In genomic region chrX:136959688-136960087, GRCm38 (mm10) we compare ENCODE assay signal across 10 mouse cellular contexts. TPM values are rescaled to one million over a fixed set of nuclear protein-coding genes. Genes with fewer than 3 reads are reported as not detected.
A peak's percentile ranks its signal among the peaks of the same experiment; 100 is the strongest.
DNase-seq lines count a peak whose midpoint lies in the region; ATAC-seq and TF ChIP-seq lines count a peak whose summit lies in the region.
"Had no signal": no experiment of that assay in that cellular context is flagged by ENCODE, and none has a peak within 500 bp of the region (broad histone marks: within the 10 kb centered on the region; RNA-seq: fewer than 3 reads in every experiment).

No protein-coding gene starts in this region.

- H3K4me1 ChIP-seq in hindbrain, postnatal 0 days (ENCODE audit: insufficient read depth, low read length), result no peaks in the 10 kb centered on the region
- H3K4me1 ChIP-seq in hindbrain, embryonic 14.5 days (replicated peaks; ENCODE audit: control insufficient read depth, insufficient read depth, low read length), result no peaks in the 10 kb centered on the region
- no peaks in the 10 kb centered on the region for H3K4me1 ChIP-seq in heart, embryonic 10.5 days
- H3K4me1 ChIP-seq in midbrain, embryonic 15.5 days, result no peaks in the 10 kb centered on the region
- H3K4me1 ChIP-seq: neural tube, embryonic 13.5 days had no signal

- peak; percentile 31 for DNase-seq in hindbrain, postnatal 0 days (ENCODE audit: low spot score)
- no peak for DNase-seq in hindbrain, embryonic 14.5 days (ENCODE audit: low spot score)
- peak; percentile 14 for DNase-seq in thymus, postnatal 14 days
- no peak for DNase-seq in thymus, adult 18-20 months
- peak; percentile 40 to 49 for DNase-seq in cerebellum, postnatal 14 days
- peak; percentile 27 for DNase-seq in retina, postnatal 1 day
- DNase-seq in heart, embryonic 10.5 days (ENCODE audit: low spot score), result no peak

- WGBS in hindbrain, postnatal 0 days, result 28% methylated on average over 2 of the region's 2 CpGs
- WGBS in hindbrain, embryonic 14.5 days, result 20% methylated on average over 2 of the region's 2 CpGs
- WGBS in heart, embryonic 10.5 days, result 23% methylated on average over 2 of the region's 2 CpGs
- 33% methylated on average over 2 of the region's 2 CpGs for WGBS in midbrain, embryonic 15.5 days

- H3K36me3 ChIP-seq in hindbrain, postnatal 0 days (ENCODE audit: insufficient read depth, low read length), result no peaks in the 10 kb centered on the region
- H3K36me3 ChIP-seq in hindbrain, embryonic 14.5 days (replicated peaks; ENCODE audit: control insufficient read depth, insufficient read depth), result no peaks in the 10 kb centered on the region
- H3K36me3 ChIP-seq in heart, embryonic 10.5 days, result no peaks in the 10 kb centered on the region
- H3K36me3 ChIP-seq in midbrain, embryonic 15.5 days (replicated peaks), result no peaks in the 10 kb centered on the region
- H3K36me3 ChIP-seq: neural tube, embryonic 13.5 days had no signal

- H3K9ac ChIP-seq in hindbrain, postnatal 0 days (replicated peaks; ENCODE audit: low read length), result no peak overlapping the region
- no peak overlapping the region for H3K9ac ChIP-seq in hindbrain, embryonic 14.5 days
- H3K9ac ChIP-seq in midbrain, embryonic 15.5 days, result no peak overlapping the region
- H3K9ac ChIP-seq: neural tube, embryonic 13.5 days had no signal

- H3K4me2 ChIP-seq in hindbrain, postnatal 0 days (ENCODE audit: low read depth, low read length), result no peak overlapping the region
- H3K4me2 ChIP-seq in hindbrain, embryonic 14.5 days (replicated peaks), result no peak overlapping the region
- H3K4me2 ChIP-seq in midbrain, embryonic 15.5 days, result no peak overlapping the region
- H3K4me2 ChIP-seq: neural tube, embryonic 13.5 days had no signal

- H3K9me3 ChIP-seq in hindbrain, postnatal 0 days (ENCODE audit: low read length), result no peaks in the 10 kb centered on the region
- no peaks in the 10 kb centered on the region for H3K9me3 ChIP-seq in hindbrain, embryonic 14.5 days (ENCODE audit: control insufficient read depth, low read length)
- no peaks in the 10 kb centered on the region for H3K9me3 ChIP-seq in heart, embryonic 10.5 days
- no peaks in the 10 kb centered on the region for H3K9me3 ChIP-seq in midbrain, embryonic 15.5 days
- H3K9me3 ChIP-seq: neural tube, embryonic 13.5 days had no signal

- no peaks in the 10 kb centered on the region for H3K27me3 ChIP-seq in hindbrain, postnatal 0 days (ENCODE audit: insufficient read depth, low read length)
- no peaks in the 10 kb centered on the region for H3K27me3 ChIP-seq in hindbrain, embryonic 14.5 days (ENCODE audit: control insufficient read depth, insufficient read depth, low read length)
- no peaks in the 10 kb centered on the region for H3K27me3 ChIP-seq in heart, embryonic 10.5 days (ENCODE audit: insufficient read depth, poor library complexity, severe bottlenecking)
- no peaks in the 10 kb centered on the region for H3K27me3 ChIP-seq in midbrain, embryonic 15.5 days (replicated peaks)
- H3K27me3 ChIP-seq: neural tube, embryonic 13.5 days had no signal

- H3K27ac ChIP-seq in hindbrain, postnatal 0 days, result no peak overlapping the region
- no peak overlapping the region for H3K27ac ChIP-seq in hindbrain, embryonic 14.5 days
- H3K27ac ChIP-seq in heart, embryonic 10.5 days, result no peak overlapping the region
- no peak overlapping the region for H3K27ac ChIP-seq in midbrain, embryonic 15.5 days
- H3K27ac ChIP-seq: neural tube, embryonic 13.5 days had no signal

- peak; percentile 67 for TF ChIP-seq CTCF in hindbrain, postnatal 0 days (IDR thresholded peaks at IDR 0.05; ENCODE audit: low read depth)

- no peak overlapping the region for H3K4me3 ChIP-seq in hindbrain, postnatal 0 days (ENCODE audit: low read length)
- H3K4me3 ChIP-seq in hindbrain, embryonic 14.5 days (replicated peaks; ENCODE audit: low read length), result no peak overlapping the region
- H3K4me3 ChIP-seq in heart, embryonic 10.5 days, result no peak overlapping the region
- H3K4me3 ChIP-seq in midbrain, embryonic 15.5 days, result no peak overlapping the region
- H3K4me3 ChIP-seq: neural tube, embryonic 13.5 days had no signal

- no peak for ATAC-seq in hindbrain, postnatal 0 days
- ATAC-seq in hindbrain, embryonic 14.5 days (ENCODE audit: low FRiP score), result no peak
- ATAC-seq in midbrain, embryonic 15.5 days (replicated peaks), result no peak

RNA-seq across cellular contexts. Expression of gene Tmsb15b2, which starts 15.6 kb away (rescaled TPM):
- 1.0 and 6.3 TPM in 2 replicates for total RNA-seq in hindbrain, postnatal 0 days (2014; rRNA removed)
- 74.9 and 82.2 TPM in 2 replicates for polyA plus RNA-seq in hindbrain, postnatal 0 days (2015; fragmentation: Nextera tagmentation; extraction: Ambion mirVana)
- polyA plus RNA-seq in hindbrain, embryonic 14.5 days (2014; fragmentation: Nextera tagmentation; extraction: Ambion mirVana), result 75.3 and 102 TPM in 2 replicates
- 19.7 and 28.3 TPM in 2 replicates for polyA plus RNA-seq in heart, embryonic 10.5 days (2016; fragmentation: Nextera tagmentation; extraction: Ambion mirVana)
- 70.9 and 74.1 TPM in 2 replicates for polyA plus RNA-seq in midbrain, embryonic 15.5 days (2015; fragmentation: Nextera tagmentation; extraction: Ambion mirVana)

RNA-seq across cellular contexts. Expression of gene Tmsb15l, which starts 17.0 kb away (rescaled TPM):
- 1.7 and 4.2 TPM in 2 replicates for total RNA-seq in hindbrain, postnatal 0 days (2014; rRNA removed)
- 8.8 and 9.1 TPM in 2 replicates for polyA plus RNA-seq in hindbrain, postnatal 0 days (2015; fragmentation: Nextera tagmentation; extraction: Ambion mirVana)
- polyA plus RNA-seq in hindbrain, embryonic 14.5 days (2014; fragmentation: Nextera tagmentation; extraction: Ambion mirVana), result 8.8 and 9.5 TPM in 2 replicates
- 1.4 and 2.4 TPM in 2 replicates for polyA plus RNA-seq in heart, embryonic 10.5 days (2016; fragmentation: Nextera tagmentation; extraction: Ambion mirVana)
- 7.0 and 8.3 TPM in 2 replicates for polyA plus RNA-seq in midbrain, embryonic 15.5 days (2015; fragmentation: Nextera tagmentation; extraction: Ambion mirVana)

RNA-seq across cellular contexts. Expression of gene Tmsb15b1, which starts 17.0 kb away (rescaled TPM):
- 0.68 and 19.2 TPM in 2 replicates for total RNA-seq in hindbrain, postnatal 0 days (2014; rRNA removed)
- 39.0 and 43.7 TPM in 2 replicates for polyA plus RNA-seq in hindbrain, postnatal 0 days (2015; fragmentation: Nextera tagmentation; extraction: Ambion mirVana)
- polyA plus RNA-seq in hindbrain, embryonic 14.5 days (2014; fragmentation: Nextera tagmentation; extraction: Ambion mirVana), result 26.4 and 33.1 TPM in 2 replicates
- 11.8 and 13.6 TPM in 2 replicates for polyA plus RNA-seq in heart, embryonic 10.5 days (2016; fragmentation: Nextera tagmentation; extraction: Ambion mirVana)
- 30.8 and 31.9 TPM in 2 replicates for polyA plus RNA-seq in midbrain, embryonic 15.5 days (2015; fragmentation: Nextera tagmentation; extraction: Ambion mirVana)

RNA-seq across cellular contexts. Expression of gene H2bfm, which starts 32.6 kb away (rescaled TPM):
- total RNA-seq in hindbrain, postnatal 0 days (2014; rRNA removed), result not detected in 2 replicates
- not detected in 2 replicates for polyA plus RNA-seq in hindbrain, postnatal 0 days (2015; fragmentation: Nextera tagmentation; extraction: Ambion mirVana)
- not detected in 2 replicates for polyA plus RNA-seq in hindbrain, embryonic 14.5 days (2014; fragmentation: Nextera tagmentation; extraction: Ambion mirVana)
- not detected in 2 replicates for polyA plus RNA-seq in heart, embryonic 10.5 days (2016; fragmentation: Nextera tagmentation; extraction: Ambion mirVana)
- polyA plus RNA-seq in midbrain, embryonic 15.5 days (2015; fragmentation: Nextera tagmentation; extraction: Ambion mirVana), result not detected in 2 replicates
- total RNA-seq: layer of hippocampus, postnatal 25 days had no signal
- polyA plus RNA-seq: neural tube, embryonic 13.5 days had no signal

RNA-seq across cellular contexts. Expression of gene Zcchc18, which starts 33.3 kb away (rescaled TPM):
- 151 and 166 TPM in 2 replicates for total RNA-seq in hindbrain, postnatal 0 days (2014; rRNA removed)
- 495 and 508 TPM in 2 replicates for polyA plus RNA-seq in hindbrain, postnatal 0 days (2015; fragmentation: Nextera tagmentation; extraction: Ambion mirVana)
- polyA plus RNA-seq in hindbrain, embryonic 14.5 days (2014; fragmentation: Nextera tagmentation; extraction: Ambion mirVana), result 372 and 450 TPM in 2 replicates
- 4.0 and 8.6 TPM in 2 replicates for polyA plus RNA-seq in heart, embryonic 10.5 days (2016; fragmentation: Nextera tagmentation; extraction: Ambion mirVana)
- 413 and 428 TPM in 2 replicates for polyA plus RNA-seq in midbrain, embryonic 15.5 days (2015; fragmentation: Nextera tagmentation; extraction: Ambion mirVana)

Comparison
In these comparisons a context has a peak if more than half of its experiments do, and no peak if none do; other contexts are left out.
1. DNase-seq: peak in hindbrain, postnatal 0 days (single experiment), thymus, postnatal 14 days (single experiment), cerebellum, postnatal 14 days (2 of 2) and retina, postnatal 1 day (single experiment); none in hindbrain, embryonic 14.5 days (single experiment), thymus, adult 18-20 months (0 of 2) and heart, embryonic 10.5 days (single experiment).